Mouse (Mus musculus): Measurements from ENCODE around the gene Zfyve19. TPM values are rescaled to one million over a fixed set of nuclear protein-coding genes. Genes with fewer than 3 reads are reported as not detected.
A peak's percentile ranks its signal among the peaks of the same experiment; 100 is the strongest.

Zfyve19 gene
- 46.5 and 49.3 TPM in 2 replicates for polyA plus RNA-seq (2016; fragmentation: Nextera tagmentation; extraction: Ambion mirVana)

DNA sequence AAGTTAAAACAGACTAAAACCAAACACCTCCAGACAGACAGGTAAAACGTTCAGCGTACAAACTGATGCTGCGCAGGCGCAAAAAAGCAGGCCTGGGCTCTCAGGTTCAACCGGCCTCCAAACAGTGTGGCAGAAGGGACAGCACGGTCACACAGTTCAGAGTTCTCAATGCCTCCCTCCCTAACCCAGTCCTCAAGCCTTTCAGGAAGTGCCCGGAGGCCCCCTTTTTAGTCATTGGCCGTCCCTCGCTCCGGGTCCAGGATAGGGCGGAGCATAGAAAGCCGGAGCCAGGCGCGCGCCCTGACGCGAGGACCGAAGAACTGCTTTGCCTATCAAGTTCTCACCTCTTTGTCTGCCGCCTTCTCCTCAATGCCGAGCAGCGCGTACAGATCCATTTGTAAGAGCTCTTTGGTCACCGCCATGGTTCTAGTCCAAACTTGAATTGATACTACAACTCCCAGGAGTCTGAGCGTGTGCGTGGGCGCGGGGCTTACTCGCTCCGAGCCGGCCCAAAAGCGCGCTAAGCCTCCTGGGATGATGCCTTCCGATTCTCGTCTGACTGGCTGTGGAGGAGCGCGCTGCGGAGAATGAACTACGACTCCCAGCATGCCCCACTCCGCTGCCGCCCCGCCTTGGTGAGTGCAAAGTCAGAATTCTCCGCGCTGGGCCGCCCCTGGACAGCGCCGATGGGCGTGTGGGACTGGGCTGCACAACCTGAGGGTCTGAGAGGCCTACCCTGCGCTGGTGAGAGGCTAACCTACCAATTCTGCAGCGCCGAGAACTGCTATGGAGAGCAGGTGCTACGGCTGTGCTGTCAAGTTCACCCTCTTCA is at the start of gene Zfyve19, which contains the start of gene Dnajc17:
Gene Zfyve19, plus strand, starts transcription at position 274 of the 832 bp plus-strand sequence.
Gene Dnajc17, minus strand, starts transcription at position 452 of the 832 bp plus-strand sequence.
- under 1% methylated on average over 51 of the region's 51 CpGs for WGBS
- peaks cover 19% of the 10 kb centered on the region for H3K36me3 ChIP-seq
- H3K27me3 ChIP-seq (replicated peaks): no peaks in the 10 kb centered on the region
- peak within 1 kb of the TSS; percentile 77 for H3K9ac ChIP-seq
- peak within 1 kb of the TSS; percentile 38 for H3K27ac ChIP-seq
- peaks cover 18% of the 10 kb centered on the region for H3K4me1 ChIP-seq
- H3K9me3 ChIP-seq: no peaks in the 10 kb centered on the region
- peak within 1 kb of the TSS; percentile 61 for H3K4me2 ChIP-seq (replicated peaks)
- peak; percentile 98 for ATAC-seq (ENCODE audit: low FRiP score, low read depth)
- peak within 1 kb of the TSS; percentile 68 for H3K4me3 ChIP-seq

GRCm38 (mm10) chr2:119161247-119161646 is 47.2 kb upstream of the Zfyve19 start:
- WGBS: 21% methylated on average over 2 of the region's 2 CpGs
- H3K9ac ChIP-seq: no peak overlapping the region
- H3K27ac ChIP-seq: no peak overlapping the region

DNA sequence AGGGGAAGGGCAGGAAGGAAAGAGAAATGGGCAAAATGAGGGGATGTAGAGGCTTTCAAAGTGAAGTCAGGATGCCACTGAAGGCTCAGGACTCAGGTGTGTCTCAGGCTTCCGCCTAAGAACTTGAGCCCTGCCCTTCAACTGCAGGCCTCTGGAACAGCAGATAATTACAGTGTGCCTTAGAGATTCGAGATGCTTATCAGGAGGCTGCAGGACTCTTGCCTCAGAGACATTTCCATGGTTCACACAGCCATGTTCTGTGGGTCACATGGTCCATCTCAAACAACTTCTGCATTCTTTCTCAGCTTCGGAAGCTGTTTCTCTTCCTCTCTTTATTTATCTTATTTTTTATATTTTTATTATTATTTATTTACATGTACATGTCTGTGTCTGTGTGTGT is 45.3 kb upstream of the Zfyve19 start:
- no peak overlapping the region for H3K9ac ChIP-seq
- H3K4me1 ChIP-seq: peaks cover 17% of the 10 kb centered on the region
- H3K4me3 ChIP-seq: no peak overlapping the region
- H3K4me2 ChIP-seq (replicated peaks): no peak overlapping the region
- no peak for ATAC-seq (ENCODE audit: low FRiP score, low read depth)
- H3K9me3 ChIP-seq: no peaks in the 10 kb centered on the region
- no peaks in the 10 kb centered on the region for H3K36me3 ChIP-seq
- H3K27me3 ChIP-seq (replicated peaks): peaks cover 23% of the 10 kb centered on the region
- WGBS: 67% methylated on average over 3 of the region's 3 CpGs
- no peak overlapping the region for H3K27ac ChIP-seq

More at GRCm38 (mm10) chr2:119161247-119161646, 47.2 kb upstream of the Zfyve19 start:
- H3K4me3 ChIP-seq: no peak overlapping the region
- peaks cover 6% of the 10 kb centered on the region for H3K27me3 ChIP-seq (replicated peaks)
- no peaks in the 10 kb centered on the region for H3K9me3 ChIP-seq
- H3K4me1 ChIP-seq: peaks cover under 1% of the 10 kb centered on the region; the same call in 1 of the 2 replicates
- no peak overlapping the region for H3K4me2 ChIP-seq (replicated peaks)
- H3K36me3 ChIP-seq: no peaks in the 10 kb centered on the region
- ATAC-seq (ENCODE audit: low FRiP score, low read depth): no peak

GRCm38 (mm10) chr2:119163999-119164398 is 44.4 kb upstream of the Zfyve19 start:
- Histone ChIP-seq H3K36me3 (no peaks in the 10 kb centered on the region), H3K27me3 (replicated peaks) (peaks cover 28% of the 10 kb centered on the region), H3K9me3 (no peaks in the 10 kb centered on the region), H3K4me3 (no peak overlapping the region), H3K4me2 (replicated peaks) (no peak overlapping the region), H3K4me1 (peaks cover 18% of the 10 kb centered on the region), H3K27ac (no peak overlapping the region), H3K9ac (no peak overlapping the region)
- ATAC-seq (ENCODE audit: low FRiP score, low read depth): no peak
- 89% methylated on average over 4 of the region's 4 CpGs for WGBS

GRCm38 (mm10) chr2:119165401-119165800 is 43.0 kb upstream of the Zfyve19 start:
- H3K9me3 ChIP-seq: no peaks in the 10 kb centered on the region
- ATAC-seq (ENCODE audit: low FRiP score, low read depth): no peak
- H3K4me2 ChIP-seq (replicated peaks): no peak overlapping the region
- peaks cover 18% of the 10 kb centered on the region for H3K4me1 ChIP-seq
- H3K27ac ChIP-seq: no peak overlapping the region
- no peak overlapping the region for H3K9ac ChIP-seq
- no peaks in the 10 kb centered on the region for H3K36me3 ChIP-seq
- H3K27me3 ChIP-seq (replicated peaks): peaks cover 28% of the 10 kb centered on the region
- no peak overlapping the region for H3K4me3 ChIP-seq

GRCm38 (mm10) chr2:119166901-119167865 is 41.2 kb upstream of the Zfyve19 start, which contains the start of gene Gchfr:
Gene Gchfr, plus strand, starts transcription at chr2:119167773.
- peak within 1 kb of the TSS; percentile 45 for H3K9ac ChIP-seq
- H3K36me3 ChIP-seq: peaks cover 2% of the 10 kb centered on the region; the same call in 1 of the 2 replicates
- H3K4me3 ChIP-seq: peak within 1 kb of the TSS; percentile 45
- no peak within 1 kb of the TSS for H3K27ac ChIP-seq
- peaks cover 24% of the 10 kb centered on the region for H3K4me1 ChIP-seq
- under 1% methylated on average over 60 of the region's 60 CpGs for WGBS
- H3K4me2 ChIP-seq (replicated peaks): peak within 1 kb of the TSS; percentile 96
- peaks cover 28% of the 10 kb centered on the region for H3K27me3 ChIP-seq (replicated peaks)
- H3K9me3 ChIP-seq: no peaks in the 10 kb centered on the region
- peak; percentile 70 for ATAC-seq (ENCODE audit: low FRiP score, low read depth)

GRCm38 (mm10) chr2:119167866-119168256 is 40.6 kb upstream of the Zfyve19 start:
- Histone ChIP-seq H3K36me3 (peaks cover 3% of the 10 kb centered on the region; the same call in 1 of the 2 replicates), H3K4me3 (peak overlapping the region; percentile 45), H3K9ac (peak overlapping the region; percentile 45), H3K4me1 (peaks cover 31% of the 10 kb centered on the region), H3K9me3 (no peaks in the 10 kb centered on the region), H3K27ac (no peak overlapping the region), H3K27me3 (replicated peaks) (peaks cover 28% of the 10 kb centered on the region), H3K4me2 (replicated peaks) (peak overlapping the region; percentile 96)
- WGBS: 4% methylated on average over 26 of the region's 26 CpGs
- ATAC-seq (ENCODE audit: low FRiP score, low read depth): 0 out of 2 replicates have a peak, but pooled peaks have one; percentile 7

GRCm38 (mm10) chr2:119170282-119170681 is 38.1 kb upstream of the Zfyve19 start:
- ATAC-seq (ENCODE audit: low FRiP score, low read depth): no peak
- Histone ChIP-seq H3K4me2 (replicated peaks) (no peak overlapping the region), H3K9me3 (no peaks in the 10 kb centered on the region), H3K36me3 (peaks cover 6% of the 10 kb centered on the region; the same call in 1 of the 2 replicates), H3K27ac (no peak overlapping the region), H3K4me1 (peaks cover 50% of the 10 kb centered on the region), H3K9ac (no peak overlapping the region), H3K27me3 (replicated peaks) (peaks cover 28% of the 10 kb centered on the region), H3K4me3 (no peak overlapping the region)
- 89% methylated on average over 2 of the region's 2 CpGs for whole genome bisulfite sequencing

GRCm38 (mm10) chr2:119171574-119171973 is 36.8 kb upstream of the Zfyve19 start:
- Histone ChIP-seq H3K9ac (no peak overlapping the region), H3K27me3 (replicated peaks) (peaks cover 19% of the 10 kb centered on the region), H3K4me1 (peaks cover 48% of the 10 kb centered on the region), H3K9me3 (no peaks in the 10 kb centered on the region), H3K27ac (no peak overlapping the region), H3K4me3 (no peak overlapping the region), H3K4me2 (replicated peaks) (no peak overlapping the region), H3K36me3 (peaks cover 6% of the 10 kb centered on the region; the same call in 1 of the 2 replicates)
- 66% methylated on average over 8 of the region's 8 CpGs for WGBS
- no peak for ATAC-seq (ENCODE audit: low FRiP score, low read depth)

GRCm38 (mm10) chr2:119172446-119172845 is 36.0 kb upstream of the Zfyve19 start:
- H3K4me1 ChIP-seq: peaks cover 39% of the 10 kb centered on the region
- peaks cover 6% of the 10 kb centered on the region; the same call in 1 of the 2 replicates for H3K36me3 ChIP-seq
- ATAC-seq (ENCODE audit: low FRiP score, low read depth): no peak
- H3K4me2 ChIP-seq (replicated peaks): peak overlapping the region; percentile 34
- H3K27me3 ChIP-seq (replicated peaks): peaks cover 10% of the 10 kb centered on the region
- no peak overlapping the region for H3K9ac ChIP-seq
- 0 out of 2 replicates have a peak overlapping the region, but pooled peaks have one; percentile 18 for H3K27ac ChIP-seq
- WGBS: 74% methylated on average over 7 of the region's 7 CpGs
- no peak overlapping the region for H3K4me3 ChIP-seq
- H3K9me3 ChIP-seq: no peaks in the 10 kb centered on the region

DNA sequence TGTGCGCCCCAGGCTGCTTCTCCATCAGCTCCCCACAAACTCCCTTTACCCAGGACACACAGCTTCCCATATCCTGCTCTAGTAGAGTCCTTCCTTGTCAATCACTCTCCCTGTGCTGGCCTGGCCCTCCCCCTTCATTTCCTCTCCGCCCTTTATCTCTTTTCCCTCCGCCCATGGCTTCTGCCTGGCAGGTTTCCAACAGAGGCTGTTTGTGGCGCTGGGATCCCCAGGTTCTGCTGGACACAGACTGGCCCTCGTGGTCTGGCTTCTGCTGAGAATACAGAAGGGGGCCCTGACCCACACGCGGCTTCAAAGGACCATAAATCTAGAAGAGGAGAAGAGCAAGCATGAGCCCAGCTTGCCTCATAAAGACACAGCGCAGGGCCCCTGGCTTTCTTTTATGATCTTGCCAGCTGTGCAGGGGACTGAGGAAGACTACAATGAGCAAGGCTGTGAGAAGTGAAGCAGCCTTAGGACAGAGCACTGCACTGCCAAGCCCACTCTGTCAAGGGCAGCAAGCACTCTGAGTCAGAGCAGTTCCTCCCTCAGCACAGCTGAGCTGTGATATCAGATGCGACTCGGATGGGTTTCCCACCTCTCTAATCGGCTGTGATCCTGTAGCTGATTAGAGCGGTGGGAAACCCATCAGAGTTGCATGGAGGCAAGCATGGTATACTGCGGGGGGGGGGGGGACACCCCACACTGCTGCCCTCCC is 35.4 kb upstream of the Zfyve19 start:
- Histone ChIP-seq H3K27ac (0 out of 2 replicates have a peak overlapping the region, but pooled peaks have one; percentile 18), H3K9ac (peak overlapping the region; percentile 38; the same call in 1 of the 2 replicates), H3K4me3 (no peak overlapping the region), H3K36me3 (peaks cover 7% of the 10 kb centered on the region), H3K4me2 (replicated peaks) (peak overlapping the region; percentile 34), H3K4me1 (peaks cover 34% of the 10 kb centered on the region), H3K9me3 (no peaks in the 10 kb centered on the region), H3K27me3 (replicated peaks) (peaks cover 5% of the 10 kb centered on the region; the same call in 1 of the 2 replicates)
- WGBS: 11% methylated on average over 13 of the region's 13 CpGs
- ATAC-seq (ENCODE audit: low FRiP score, low read depth): peak; percentile 49

Data from neural tube, embryonic 12.5 days (tissue).